Mouse (Mus musculus) G1E (cell line): Measurements from ENCODE around the gene Nckap1l. TPM values are rescaled to one million over a fixed set of nuclear protein-coding genes. Genes with fewer than 3 reads are reported as not detected.

Source experiments
- ATAC-seq: 2 replicates; pipeline ENCODE4 v1.8.0; 2016; ENCODE audit warnings: mild to moderate bottlenecking; ENCODE audit not compliant: insufficient number of reproducible peaks, poor library complexity, low FRiP score, severe bottlenecking; ENCODE audit errors: extremely low read depth
- DNase-seq: peaks from one replicate; pipeline ENCODE4 v3.0.0; 2012; ENCODE audit warnings: low spot score
- H3K27me3 ChIP-seq: 2 replicates; pipeline ENCODE4 v1.6.1; 2012; ENCODE audit warnings: mild to moderate bottlenecking, low read length, inconsistent platforms; ENCODE audit not compliant: insufficient read depth
- H3K36me3 ChIP-seq: replicated peaks from 2 replicates; pipeline ENCODE3; 2012; ENCODE audit warnings: mild to moderate bottlenecking, inconsistent platforms
- H3K4me1 ChIP-seq: 2 replicates; pipeline ENCODE4 v1.6.1; 2012; ENCODE audit warnings: low read depth, low read length, inconsistent platforms, mixed read lengths; ENCODE audit not compliant: insufficient read depth
- H3K4me3 ChIP-seq: 2 replicates; pipeline ENCODE4 v1.5.1; 2012; ENCODE audit warnings: low read depth, mild to moderate bottlenecking, inconsistent platforms, low read length, moderate library complexity, mixed read lengths
- H3K9me3 ChIP-seq: replicated peaks from 2 replicates; pipeline ENCODE4 v1.6.1; 2012; ENCODE audit warnings: inconsistent platforms
- CTCF ChIP-seq: IDR thresholded peaks from 2 replicates; pipeline ENCODE4 v1.5.1; 2012; ENCODE audit warnings: low read depth, low read length, inconsistent platforms, mixed read lengths
- GATA1 ChIP-seq: IDR thresholded peaks from 2 replicates; pipeline ENCODE4 v1.6.1; 2012; ENCODE audit warnings: borderline replicate concordance, low read length, inconsistent platforms, mixed read lengths
- GATA2 ChIP-seq: IDR thresholded peaks from 2 replicates; pipeline ENCODE4 v1.6.1; 2012; ENCODE audit warnings: low read depth, low read length, inconsistent platforms, borderline replicate concordance
- POLR2AphosphoS5 ChIP-seq: IDR thresholded peaks from 2 replicates; pipeline ENCODE4 v1.6.1; 2012; ENCODE audit warnings: low read depth, low read length, inconsistent platforms; ENCODE audit not compliant: insufficient replicate concordance
- TAL1 ChIP-seq: conservative IDR thresholded peaks from 2 replicates; pipeline ENCODE4 v1.6.1; 2012; ENCODE audit warnings: low read depth, low read length, inconsistent platforms, mixed read lengths
- polyA plus RNA-seq: library from polyadenylated mRNA; stranded (reverse); fragments of >175 nt; gene quantifications from 2 replicates; pipeline ENCODE4 v1.2.3, GENCODE M21; 2012
- total RNA-seq, 2 experiments: library from RNA; stranded (forward) in 1 of 2; stranded (reverse) in 1 of 2; fragments of 200-1000 nt in 1 of 2; fragments of >200 nt in 1 of 2; fragmentation: Nextera tagmentation in 1 of 2; gene quantifications; 2 replicates each; pipeline ENCODE4 v1.2.3; 2014 to 2017

The Nckap1l gene
- total and polyA plus RNA-seq, 3 experiments, result 3.9 to 21.1 (median 12.6) TPM

GRCm38 (mm10) chr15:103496204-103497140 lies 42.9 kb downstream of the Nckap1l start:
- no peak for ATAC-seq
- Histone ChIP-seq H3K4me1 (no peaks in the 10 kb centered on the region), H3K27me3 (no peaks in the 10 kb centered on the region), H3K36me3 (peaks cover 37% of the 10 kb centered on the region), H3K4me3 (no peak overlapping the region), H3K9me3 (no peaks in the 10 kb centered on the region)
- TF ChIP-seq GATA1 (no peak), POLR2AphosphoS5 (no peak), TAL1 (no peak), GATA2 (no peak), CTCF (no peak)
- DNase-seq, result no peak

GRCm38 (mm10) chr15:103498157-103498556 lies 44.6 kb downstream of the Nckap1l start:
- no peak for DNase-seq
- TF ChIP-seq GATA2 (no peak), CTCF (no peak), POLR2AphosphoS5 (no peak), GATA1 (no peak), TAL1 (no peak)
- H3K36me3 ChIP-seq, result peaks cover 38% of the 10 kb centered on the region

GRCm38 (mm10) chr15:103500723-103501122 lies 47.1 kb downstream of the Nckap1l start:
- no peaks in the 10 kb centered on the region for H3K9me3 ChIP-seq
- no peaks in the 10 kb centered on the region; the same call in 1 of the 2 replicates for H3K4me1 ChIP-seq
- ATAC-seq, result no peak
- TF ChIP-seq GATA2 (no peak), GATA1 (no peak), TAL1 (no peak), CTCF (no peak), POLR2AphosphoS5 (no peak)
- DNase-seq, result no peak
- H3K36me3 ChIP-seq, result peaks cover 32% of the 10 kb centered on the region
- H3K27me3 ChIP-seq, result peaks cover 3% of the 10 kb centered on the region; the same call in 1 of the 2 replicates
- H3K4me3 ChIP-seq, result no peak overlapping the region

More at GRCm38 (mm10) chr15:103498157-103498556, 44.6 kb downstream of the Nckap1l start:
- Histone ChIP-seq H3K4me1 (no peaks in the 10 kb centered on the region), H3K9me3 (no peaks in the 10 kb centered on the region), H3K27me3 (no peaks in the 10 kb centered on the region), H3K4me3 (no peak overlapping the region)
- ATAC-seq, result no peak

- Histone ChIP-seq H3K27me3 (peaks cover 3% of the 10 kb centered on the region; the same call in 1 of the 2 replicates), H3K36me3 (peaks cover 29% of the 10 kb centered on the region), H3K4me3 (no peak overlapping the region), H3K9me3 (no peaks in the 10 kb centered on the region), H3K4me1 (no peaks in the 10 kb centered on the region; the same call in 1 of the 2 replicates)
- TF ChIP-seq GATA2 (no peak), POLR2AphosphoS5 (no peak), CTCF (no peak), TAL1 (no peak), GATA1 (no peak)
- DNase-seq, result no peak
- ATAC-seq, result no peak
These were observed 47.6 kb downstream of the Nckap1l start for GRCm38 (mm10) chr15:103501186-103501585.

- H3K36me3 ChIP-seq, result peaks cover 17% of the 10 kb centered on the region
- H3K4me1 ChIP-seq, result no peaks in the 10 kb centered on the region; the same call in 1 of the 2 replicates
These were observed 49.0 kb downstream of the Nckap1l start, which contains the start of gene Pde1b for GRCm38 (mm10) chr15:103502435-103503250. Gene Pde1b (plus strand): TSS chr15:103503034.

GRCm38 (mm10) chr15:103503251-103503600 lies 49.6 kb downstream of the Nckap1l start:
- H3K36me3 ChIP-seq, result peaks cover 12% of the 10 kb centered on the region
- no peak overlapping the region for H3K4me3 ChIP-seq
- no peak for ATAC-seq
- H3K4me1 ChIP-seq, result no peaks in the 10 kb centered on the region; the same call in 1 of the 2 replicates
- H3K27me3 ChIP-seq, result peaks cover 3% of the 10 kb centered on the region; the same call in 1 of the 2 replicates
- H3K9me3 ChIP-seq, result no peaks in the 10 kb centered on the region
- TF ChIP-seq TAL1 (no peak), POLR2AphosphoS5 (no peak), GATA2 (no peak), GATA1 (no peak), CTCF (no peak)
- DNase-seq, result no peak

More at GRCm38 (mm10) chr15:103502435-103503250, 49.0 kb downstream of the Nckap1l start, which contains the start of gene Pde1b:
- Histone ChIP-seq H3K27me3 (peaks cover 3% of the 10 kb centered on the region; the same call in 1 of the 2 replicates), H3K4me3 (no peak within 1 kb of the TSS; the same call in 1 of the 2 replicates), H3K9me3 (no peaks in the 10 kb centered on the region)
- DNase-seq (no peak), ATAC-seq (no peak)
- TF ChIP-seq TAL1 (no peak), GATA1 (no peak), POLR2AphosphoS5 (no peak), CTCF (no peak), GATA2 (no peak)
